Mouse (Mus musculus) erythroblast, embryonic 14.5 days (primary cell): Measurements from ENCODE around the gene Stfa2l1. TPM values are rescaled to one million over a fixed set of nuclear protein-coding genes. Genes with fewer than 3 reads are reported as not detected.
"Not testable (repeated sequence)": the region's sequence is repeated elsewhere in the genome, so short reads cannot be mapped to it uniquely, and the experiment has no call there.

Experiments
- H3K27me3 ChIP-seq: 2 replicates; pipeline ENCODE4 v1.6.1; 2012; ENCODE audit warnings: inconsistent platforms; ENCODE audit not compliant: control insufficient read depth
- H3K36me3 ChIP-seq: 2 replicates; pipeline ENCODE4 v1.6.1; 2012; ENCODE audit warnings: mild to moderate bottlenecking, inconsistent platforms; ENCODE audit not compliant: control insufficient read depth
- H3K4me1 ChIP-seq: 2 replicates; pipeline ENCODE4 v1.6.1; 2012; ENCODE audit warnings: inconsistent platforms; ENCODE audit not compliant: control insufficient read depth
- H3K4me3 ChIP-seq: replicated peaks from 2 replicates; pipeline ENCODE3; 2012; ENCODE audit warnings: moderate library complexity, mild to moderate bottlenecking, inconsistent platforms
- H3K9me3 ChIP-seq: 2 replicates; pipeline ENCODE4 v1.6.1; 2012; ENCODE audit warnings: low read length, inconsistent platforms, mixed read lengths; ENCODE audit not compliant: control insufficient read depth
- GATA1 ChIP-seq: IDR thresholded peaks from 2 replicates; pipeline ENCODE4 v1.6.1; 2012; ENCODE audit warnings: low read length, inconsistent platforms, mixed read lengths
- TAL1 ChIP-seq: IDR thresholded peaks from 3 replicates; pipeline ENCODE4 v1.6.1; 2012; ENCODE audit warnings: low read length, inconsistent platforms, mixed read lengths
- polyA plus RNA-seq: library from polyadenylated mRNA; stranded (reverse); fragments of >175 nt; gene quantifications from 2 replicates; pipeline ENCODE4 v1.2.3, GENCODE M21; 2012

Stfa2l1 gene
- polyA plus RNA-seq, 1 experiment, result not detected

DNA sequence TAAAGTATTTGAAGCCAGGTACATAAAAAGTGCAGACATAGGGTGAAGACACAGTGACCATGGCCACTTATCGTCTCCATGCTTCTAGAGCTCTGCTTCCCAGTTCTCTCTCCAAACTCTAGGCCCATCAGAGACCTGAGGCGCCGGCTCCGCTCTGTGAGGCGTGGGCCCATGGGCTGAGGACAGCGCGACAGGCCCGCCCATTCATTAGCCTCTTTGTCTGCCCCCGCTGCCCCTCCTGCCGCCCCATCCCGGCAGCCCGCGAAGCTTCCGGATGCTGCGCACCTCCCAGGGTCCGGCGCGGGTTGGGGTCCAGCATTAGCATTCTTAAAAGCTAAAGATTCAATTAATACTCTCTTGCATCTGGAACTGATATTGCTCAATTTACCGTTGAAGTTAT is 42.6 kb downstream of the Stfa2l1 start:
- Histone ChIP-seq H3K4me1 (no peaks in the 10 kb centered on the region), H3K4me3 (no peak overlapping the region), H3K27me3 (no peaks in the 10 kb centered on the region), H3K9me3 (no peaks in the 10 kb centered on the region), H3K36me3 (no peaks in the 10 kb centered on the region)
- no peak for TF ChIP-seq GATA1
- no peak for TF ChIP-seq TAL1

DNA sequence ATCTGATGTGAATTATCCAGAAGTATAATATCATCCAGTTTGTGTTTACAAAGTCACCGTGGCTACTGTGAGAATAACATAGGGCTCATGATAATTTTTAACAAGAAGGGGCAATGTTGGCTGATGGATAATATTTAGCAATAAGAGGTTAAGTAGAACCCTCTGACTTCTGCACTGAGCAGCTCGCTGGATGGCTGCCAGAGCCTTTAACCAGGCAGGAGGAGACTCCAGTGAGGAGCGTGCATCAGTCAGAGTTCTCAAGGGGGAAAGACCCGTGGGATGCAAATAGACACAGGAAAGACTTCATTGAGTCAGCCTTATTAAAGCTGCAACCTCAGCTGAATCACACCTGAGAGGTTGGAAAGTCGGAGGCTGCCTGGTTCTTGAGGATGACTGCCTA is 47.2 kb downstream of the Stfa2l1 start:
- TF ChIP-seq GATA1, result no peak
- TF ChIP-seq TAL1, result no peak
- Histone ChIP-seq H3K4me3 (no peak overlapping the region), H3K9me3 (no peaks in the 10 kb centered on the region), H3K36me3 (no peaks in the 10 kb centered on the region), H3K27me3 (no peaks in the 10 kb centered on the region), H3K4me1 (no peaks in the 10 kb centered on the region)

DNA sequence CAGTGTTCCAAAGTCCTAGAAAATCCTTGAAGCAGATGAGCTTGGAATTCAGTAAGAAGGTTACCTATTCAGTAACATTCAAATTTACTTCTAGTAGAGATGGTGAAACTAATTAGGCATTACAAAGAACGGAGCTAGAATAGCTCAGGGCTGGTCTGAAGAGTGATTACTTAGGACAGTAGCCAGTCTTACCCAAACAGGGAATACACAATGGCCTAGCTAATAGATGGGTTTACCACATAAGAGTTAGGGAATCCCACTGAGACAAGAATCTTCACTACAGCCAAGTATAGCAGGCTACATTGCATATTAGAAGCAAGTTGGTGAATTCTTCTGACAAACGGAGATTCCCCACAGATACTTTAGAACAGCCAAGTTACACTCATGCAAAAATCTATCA is 49.1 kb downstream of the Stfa2l1 start:
- H3K4me3 ChIP-seq, H3K27me3 ChIP-seq, H3K36me3 ChIP-seq, H3K4me1 ChIP-seq, H3K9me3 ChIP-seq: not testable (repeated sequence)

DNA sequence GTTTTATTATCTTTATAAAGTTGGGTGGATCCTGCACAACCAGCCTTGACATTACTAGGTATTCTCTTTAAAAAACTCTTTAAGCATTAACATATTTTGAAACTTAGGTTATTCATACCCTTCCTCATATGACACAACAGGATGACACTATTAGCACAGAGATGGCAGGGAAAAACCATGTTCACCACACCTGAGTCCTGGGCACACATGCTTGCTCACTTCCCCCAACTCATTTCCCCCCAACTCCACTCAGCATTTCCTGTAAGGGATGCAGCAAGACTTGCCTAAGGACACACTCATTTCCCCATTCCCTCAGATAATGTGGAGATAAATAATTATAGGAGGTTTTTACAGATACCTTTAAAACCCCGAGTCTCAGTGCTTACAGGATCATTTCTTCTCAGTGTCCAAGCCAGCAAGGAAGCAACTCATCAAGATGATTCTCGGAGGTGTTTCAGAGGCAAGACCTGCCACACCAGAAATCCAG is 53.4 kb downstream of the Stfa2l1 start, which contains the start of gene Gm5416:
Gene Gm5416, plus strand, starts transcription at position 437 of the 487 bp plus-strand sequence.
- Histone ChIP-seq H3K27me3 (no peaks in the 10 kb centered on the region), H3K36me3 (no peaks in the 10 kb centered on the region), H3K9me3 (no peaks in the 10 kb centered on the region), H3K4me3 (no peak within 1 kb of the TSS), H3K4me1 (no peaks in the 10 kb centered on the region)
- TF ChIP-seq GATA1 (no peak), TAL1 (no peak)

Other genes starting within 250 kb of the Stfa2l1 start
- 0.03 and 0.05 TPM in 2 replicates for gene Parp9, start 218.3 kb upstream of the Stfa2l1 start, polyA plus RNA-seq
- gene Dtx3l, start 217.7 kb upstream of the Stfa2l1 start, polyA plus RNA-seq, result 0.03 and 0.04 TPM in 2 replicates
- 2.7 and 5.2 TPM in 2 replicates for gene Kpna1, start 178.1 kb upstream of the Stfa2l1 start, polyA plus RNA-seq
- 0.02 and 0.03 TPM in 2 replicates for gene Wdr5b, start 115.6 kb upstream of the Stfa2l1 start, polyA plus RNA-seq
- gene Fam162a, start 85.2 kb upstream of the Stfa2l1 start, polyA plus RNA-seq, result 5.7 and 7.9 TPM in 2 replicates
- gene Ccdc58, start 85.1 kb upstream of the Stfa2l1 start, polyA plus RNA-seq, result 0.13 and 0.17 TPM in 2 replicates
- not detected in 2 replicates for gene Csta1, start 25.6 kb upstream of the Stfa2l1 start, polyA plus RNA-seq
- 0.16 TPM in 1 of 2 replicates, not detected in the other for gene Gm5483, start 27.4 kb downstream of the Stfa2l1 start, polyA plus RNA-seq
- gene Gm5416, start 53.6 kb downstream of the Stfa2l1 start, polyA plus RNA-seq, result not detected in 2 replicates
- not detected in 2 replicates for gene 2010005H15Rik, start 64.7 kb downstream of the Stfa2l1 start, polyA plus RNA-seq
- not detected in 2 replicates for gene Stfa1, start 120.1 kb downstream of the Stfa2l1 start, polyA plus RNA-seq
- gene BC117090, start 177.5 kb downstream of the Stfa2l1 start, polyA plus RNA-seq, result not detected in 2 replicates
- gene BC100530, start 210.9 kb downstream of the Stfa2l1 start, polyA plus RNA-seq, result 0.17 TPM in 1 of 2 replicates, not detected in the other